Mouse (Mus musculus) CH12.LX (cell line): ENCODE measurements around the gene Pkdrej.

ENCODE experiments used
- CTCF ChIP-seq, 2 experiments: IDR thresholded peaks in 1 of 2; conservative IDR thresholded peaks in 1 of 2; 2 replicates each; pipeline ENCODE4 v1.5.1; 2011 to 2012; ENCODE audit warnings: low read depth in 2 of 2, low read length in 2 of 2, improper control_type of control experiment in 1 of 2, inconsistent platforms in 1 of 2, mild to moderate bottlenecking in 1 of 2, moderate library complexity in 1 of 2
- GABPA ChIP-seq: IDR thresholded peaks from 2 replicates; pipeline ENCODE4 v1.6.1; 2012; ENCODE audit warnings: low read depth, low read length, improper control_type of control experiment, inconsistent platforms; ENCODE audit not compliant: insufficient replicate concordance
- NRF1 ChIP-seq: IDR thresholded peaks from 2 replicates; pipeline ENCODE4 v1.6.1; 2014; ENCODE audit warnings: low read depth, mild to moderate bottlenecking, inconsistent platforms, low read length, improper control_type of control experiment, moderate library complexity
- USF1 ChIP-seq: IDR thresholded peaks from 2 replicates; pipeline ENCODE4 v1.6.1; 2014; ENCODE audit warnings: low read depth, mild to moderate bottlenecking, inconsistent platforms, low read length, improper control_type of control experiment
- USF2 ChIP-seq: conservative IDR thresholded peaks from 2 replicates; pipeline ENCODE4 v1.6.1; 2011; ENCODE audit warnings: low read depth, low read length, improper control_type of control experiment
- ZKSCAN1 ChIP-seq: IDR thresholded peaks from 2 replicates; pipeline ENCODE4 v1.6.1; 2012; ENCODE audit warnings: low read depth, inconsistent platforms, low read length, improper control_type of control experiment, borderline replicate concordance

DNA sequence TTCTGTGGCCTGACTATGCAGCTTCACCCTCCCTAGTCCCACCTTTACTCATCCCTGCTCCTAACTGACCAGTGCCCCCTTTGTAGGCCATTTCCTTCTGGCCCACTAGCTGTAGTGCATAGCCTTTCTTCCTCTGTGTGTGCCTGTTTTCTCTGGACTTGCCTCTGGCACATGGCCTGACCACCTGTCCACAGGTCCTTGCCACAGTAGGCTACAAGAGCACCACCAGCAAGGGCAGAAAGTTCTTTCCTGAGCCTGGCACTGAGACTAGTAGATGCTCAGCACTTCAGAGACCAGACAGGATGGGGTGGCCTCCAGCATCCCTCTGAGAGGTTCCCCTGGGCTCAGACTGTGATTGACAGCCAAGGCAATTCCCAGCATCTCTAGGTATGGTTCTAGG, 23.5 kb upstream of the Pkdrej start:
- TF ChIP-seq CTCF (conservative IDR thresholded peaks at IDR 0.05 in 1 of 2, IDR thresholded peaks at IDR 0.05 in 1 of 2; ENCODE audit: low read depth in 2 of 2, low read length in 2 of 2) (no peak), GABPA (no peak), NRF1 (no peak), USF2 (no peak), ZKSCAN1 (no peak), USF1 (no peak)
